Mouse (Mus musculus) ES-Bruce4 (cell line): ENCODE data around the gene Ttll11.

Source experiments
- CTCF ChIP-seq: IDR thresholded peaks from one replicate; pipeline ENCODE4 v1.8.1; 2011; ENCODE audit warnings: low read depth, low read length
- EP300 ChIP-seq: IDR thresholded peaks from 2 replicates; pipeline ENCODE4 v1.6.1; 2011; ENCODE audit warnings: low read depth, low read length; ENCODE audit not compliant: insufficient read depth
- POLR2A ChIP-seq: IDR thresholded peaks from one replicate; pipeline ENCODE4 v1.8.1; 2011; ENCODE audit warnings: low read length; ENCODE audit not compliant: insufficient read depth

GRCm38 (mm10) chr2:35955211-35955610, 24.5 kb downstream of the Ttll11 start:
- TF ChIP-seq POLR2A (no peak), CTCF (no peak), EP300 (no peak)
